Mouse (Mus musculus) testis, postnatal 14 days (tissue): Measurements from ENCODE around the gene Tpst2.

Source experiments
- DNase-seq: peaks from one replicate; pipeline ENCODE4 v3.0.0; 2021; ENCODE audit warnings: low spot score

Gene Tpst2

DNA sequence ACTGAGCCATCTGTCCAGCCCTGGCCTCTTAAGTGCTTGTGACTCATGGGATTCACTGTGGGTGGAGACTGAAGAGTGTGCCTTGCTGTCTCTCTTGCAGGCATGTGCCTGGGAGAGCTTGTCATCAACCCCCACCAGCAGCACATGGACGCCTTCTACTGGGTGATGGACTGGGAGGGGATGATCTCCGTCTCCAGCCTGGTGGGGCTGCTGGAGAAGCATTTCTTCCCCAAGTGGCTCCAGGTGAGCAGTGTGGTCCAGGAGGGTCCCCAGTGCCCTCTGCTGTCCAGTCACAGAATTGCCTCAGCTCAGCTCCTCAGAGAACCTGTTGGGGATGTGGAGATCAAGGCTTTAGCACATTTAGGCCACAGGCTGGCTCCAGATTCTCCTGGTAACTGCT lies 59.0 kb downstream of the Tpst2 start:
- no peak for DNase-seq

DNA sequence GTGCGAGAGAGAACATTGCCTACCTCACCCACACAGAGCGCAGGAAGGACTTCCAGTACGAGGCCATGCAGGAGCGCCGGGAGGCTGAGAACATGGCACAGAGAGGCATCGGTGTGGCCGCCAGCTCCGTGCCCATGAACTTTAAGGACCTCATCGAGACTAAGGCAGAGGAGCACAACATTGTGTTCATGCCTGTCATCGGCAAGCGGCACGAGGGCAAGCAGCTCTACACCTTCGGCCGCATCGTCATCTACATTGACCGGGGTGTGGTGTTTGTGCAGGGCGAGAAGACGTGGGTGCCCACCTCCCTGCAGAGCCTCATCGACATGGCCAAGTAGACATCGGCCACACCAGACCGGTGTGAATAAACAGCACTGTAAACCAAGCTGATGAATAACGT lies 60.5 kb downstream of the Tpst2 start:
- no peak for DNase-seq

DNA sequence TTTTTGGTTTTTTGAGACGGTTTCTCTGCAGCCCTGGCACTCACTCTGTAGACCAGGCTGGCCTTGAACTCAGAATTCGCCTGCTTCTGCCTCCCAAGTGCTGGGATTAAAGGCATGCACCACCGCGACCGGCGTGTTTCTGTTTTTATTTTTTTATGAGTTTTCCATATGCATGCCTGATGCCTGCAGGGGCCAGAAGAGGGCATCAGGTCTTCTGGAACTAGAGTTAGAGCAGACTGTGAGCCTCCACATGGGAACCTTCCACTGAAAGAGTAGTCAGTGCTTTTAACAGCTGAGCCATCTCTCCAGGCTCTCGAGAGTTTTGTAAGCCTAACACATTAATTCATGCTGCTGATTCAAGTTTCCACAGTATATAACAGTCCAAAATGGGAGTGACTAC lies 62.7 kb downstream of the Tpst2 start:
- DNase-seq: no peak

DNA sequence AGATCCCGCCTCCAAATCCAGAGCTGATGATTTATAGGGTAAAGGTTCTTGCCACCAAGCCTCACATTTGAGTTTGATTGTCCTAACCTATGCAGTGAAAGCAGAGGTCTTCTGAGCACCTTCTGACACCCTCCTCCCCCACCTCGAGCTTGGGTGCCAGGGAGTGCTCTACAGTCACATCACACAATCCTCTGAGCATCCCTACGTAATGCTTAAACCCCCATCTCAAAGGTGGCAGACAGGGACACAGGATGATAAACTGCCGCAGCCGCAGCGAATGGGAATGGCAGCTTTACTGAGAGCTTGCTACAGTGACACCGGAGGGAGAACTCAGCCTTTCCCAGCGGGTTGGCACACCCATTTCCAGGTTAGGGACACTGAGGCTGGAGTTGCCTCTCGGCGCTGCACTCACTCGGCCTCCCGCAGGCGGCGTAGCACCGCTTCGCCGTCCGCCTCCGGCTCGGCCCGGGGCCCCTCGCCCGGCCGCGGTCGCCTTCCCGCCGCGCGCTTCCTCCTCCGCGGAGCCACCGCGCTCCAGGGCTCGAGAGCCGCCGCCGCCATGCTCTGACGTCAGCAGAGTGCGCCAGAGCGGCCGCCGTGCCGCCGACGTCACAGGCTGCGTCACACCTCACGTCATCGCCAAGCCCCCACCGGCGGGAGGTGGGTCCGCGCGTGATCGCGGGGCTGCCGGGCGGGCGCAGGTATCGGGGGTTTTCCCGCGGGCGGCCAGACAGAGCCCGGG lies 66.1 kb downstream of the Tpst2 start, which contains the start of the genes Srrd and Hps4:
Gene Srrd (minus strand): TSS at position 578 of the 742 bp plus-strand sequence.
Gene Hps4 (plus strand): TSS at position 621 of the 742 bp plus-strand sequence.
- peak; percentile 85 for DNase-seq

DNA sequence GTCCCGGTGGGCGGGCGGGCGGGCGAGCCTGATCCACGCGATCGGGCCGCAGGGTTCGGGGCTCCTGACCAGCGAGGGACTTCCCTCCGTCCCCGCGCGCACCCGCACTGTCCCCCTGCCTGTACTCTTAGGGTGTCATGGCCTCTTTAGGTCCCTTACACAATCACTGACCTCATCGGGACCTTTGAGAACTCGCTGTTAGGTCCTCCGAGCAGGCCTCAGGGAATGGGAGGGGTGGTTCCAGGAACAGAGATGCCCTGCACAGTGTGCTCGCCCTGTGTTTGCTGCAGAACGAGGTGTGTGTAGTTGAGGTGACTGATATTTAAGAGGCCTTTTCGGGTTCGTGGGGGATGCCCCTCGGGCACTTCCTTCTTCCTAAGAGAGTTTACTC lies 66.7 kb downstream of the Tpst2 start:
- DNase-seq: no peak

DNA sequence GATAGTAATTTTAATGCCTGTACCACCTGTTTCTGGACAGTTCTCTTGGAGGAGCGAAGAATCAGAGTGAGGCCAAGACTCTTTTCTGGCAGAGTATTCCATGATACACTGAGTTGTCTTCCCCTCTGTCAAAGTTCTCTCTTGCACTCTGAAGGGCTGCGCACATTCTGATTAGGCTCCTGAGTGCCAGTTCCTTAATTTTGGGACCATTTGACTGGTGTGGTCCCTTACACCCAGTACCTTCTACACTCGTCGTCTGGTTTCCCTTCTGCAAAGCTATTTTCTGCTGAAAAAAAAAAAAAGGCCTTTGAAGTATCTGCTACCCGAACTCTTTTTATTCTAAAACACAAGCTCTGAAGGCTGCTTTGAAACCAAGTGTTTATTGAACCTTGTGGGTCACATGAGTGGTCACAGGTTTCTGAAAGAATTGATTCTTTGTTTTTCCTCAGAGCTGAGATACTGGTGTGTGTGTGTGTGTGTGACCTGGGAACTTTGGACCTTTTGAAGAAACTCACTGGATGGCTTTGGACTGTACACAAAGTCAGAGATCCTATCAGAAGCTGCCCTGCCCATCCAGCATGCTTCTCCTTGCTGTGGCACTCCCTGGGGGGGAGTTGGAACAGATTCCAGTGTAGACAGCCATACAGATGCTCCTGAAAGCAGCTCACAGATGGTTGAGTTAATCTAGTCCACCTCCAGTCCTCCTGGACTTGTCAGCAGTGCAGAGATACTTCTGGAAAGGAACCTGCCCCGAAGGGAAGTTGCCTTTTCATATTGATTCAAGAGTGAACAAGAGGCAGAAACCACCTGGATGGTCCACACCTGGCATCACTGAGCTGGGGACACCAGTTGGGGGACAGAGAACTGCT lies 67.8 kb downstream of the Tpst2 start:
- no peak for DNase-seq

DNA sequence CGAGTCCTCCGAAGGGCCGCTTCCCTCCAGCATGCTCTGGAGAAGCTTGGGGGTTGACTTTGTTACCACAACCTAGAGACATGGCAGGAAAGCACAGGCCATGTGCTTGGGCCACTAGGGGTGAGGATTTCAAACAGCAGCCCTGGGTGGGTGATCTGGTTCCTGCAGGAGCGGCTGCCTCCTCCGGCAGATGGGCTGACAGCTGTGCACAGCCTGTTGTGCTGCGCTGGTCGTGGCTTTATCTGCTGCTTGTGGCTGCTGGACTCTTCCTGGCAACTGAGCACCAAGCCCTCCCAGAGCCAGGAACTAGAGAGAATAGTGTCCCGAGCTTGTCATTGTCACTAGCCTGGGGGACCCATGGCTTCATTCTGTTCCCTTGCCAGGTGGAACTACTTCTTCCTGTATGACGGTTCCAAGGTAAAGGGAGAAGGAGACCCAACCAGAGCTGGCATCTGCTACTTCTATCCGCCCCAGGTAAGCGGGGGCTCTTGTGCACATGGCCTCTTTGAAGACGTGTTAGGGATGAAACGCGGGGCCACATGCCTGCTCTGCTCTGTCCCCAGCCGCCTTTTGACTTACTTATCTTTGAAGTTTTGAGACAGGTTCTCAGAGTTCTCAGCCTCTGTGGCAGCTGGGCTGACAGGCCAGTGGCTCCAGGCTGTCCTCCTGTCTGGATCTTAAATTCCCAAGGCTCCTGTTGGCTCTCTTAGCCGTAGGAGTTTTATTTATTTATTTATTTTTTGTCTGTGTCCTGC lies 69.9 kb downstream of the Tpst2 start:
- no peak for DNase-seq

DNA sequence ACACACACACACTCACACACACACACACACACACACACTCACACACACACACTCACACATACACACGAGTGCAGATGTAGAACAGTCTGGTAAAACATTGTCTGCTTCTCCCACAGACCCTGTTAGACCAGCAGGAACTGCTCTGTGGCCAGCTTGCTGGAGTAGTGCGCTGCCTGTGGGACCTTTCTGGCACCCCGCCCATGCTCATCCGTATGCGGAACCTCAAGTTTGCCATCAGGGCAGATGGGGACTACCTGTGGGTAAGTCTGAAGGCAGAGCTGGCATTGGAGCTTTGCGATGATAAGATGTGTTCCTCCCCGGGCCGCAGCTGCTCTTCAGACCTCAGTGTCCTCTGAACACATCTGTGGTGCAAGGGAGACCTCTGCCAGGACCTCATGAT lies 72.7 kb downstream of the Tpst2 start:
- DNase-seq: no peak

DNA sequence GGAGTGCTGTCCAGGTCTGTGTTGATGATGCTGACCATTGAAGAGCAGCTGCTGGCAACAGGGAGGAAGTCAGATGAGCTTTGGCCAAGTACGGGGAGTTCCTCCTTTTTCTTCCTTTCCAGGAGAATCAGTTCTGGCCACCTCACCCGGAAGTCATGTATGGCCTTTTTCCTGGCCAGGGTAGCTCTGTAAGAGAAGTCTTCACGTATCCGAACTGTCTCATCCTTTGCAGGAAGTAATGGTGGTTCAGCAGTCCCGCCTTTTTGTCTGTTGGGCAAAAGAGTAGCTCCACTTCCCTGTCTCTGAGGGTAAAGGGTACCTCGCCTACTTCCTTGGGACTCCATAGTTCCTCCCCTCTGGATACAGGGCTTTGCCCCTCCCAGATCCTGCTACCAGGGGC lies 79.0 kb downstream of the Tpst2 start:
- DNase-seq: no peak

DNA sequence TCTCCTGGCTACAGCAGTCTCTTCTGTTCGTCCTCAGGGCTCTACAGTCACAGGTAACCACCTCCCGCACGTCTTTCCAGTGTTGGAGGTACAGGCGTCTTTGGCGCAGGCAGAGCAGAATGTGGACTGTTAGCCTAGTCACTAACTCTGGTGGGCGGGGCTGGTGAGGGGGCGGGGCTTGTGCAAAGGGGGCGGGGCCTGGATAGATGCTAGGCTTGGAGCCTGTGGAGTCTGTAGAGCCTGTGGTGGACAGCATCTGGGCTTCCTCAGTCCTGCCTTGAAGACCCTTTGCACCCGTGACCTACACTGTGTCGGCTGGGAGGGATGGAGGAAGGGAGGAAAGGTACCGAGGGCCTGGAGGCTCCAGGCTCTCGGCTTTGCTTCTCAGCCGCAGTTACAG lies 79.4 kb downstream of the Tpst2 start, which contains the start of gene Gm6583:
Gene Gm6583 (minus strand): TSS at position 124 of the 400 bp plus-strand sequence.
- no peak for DNase-seq

DNA sequence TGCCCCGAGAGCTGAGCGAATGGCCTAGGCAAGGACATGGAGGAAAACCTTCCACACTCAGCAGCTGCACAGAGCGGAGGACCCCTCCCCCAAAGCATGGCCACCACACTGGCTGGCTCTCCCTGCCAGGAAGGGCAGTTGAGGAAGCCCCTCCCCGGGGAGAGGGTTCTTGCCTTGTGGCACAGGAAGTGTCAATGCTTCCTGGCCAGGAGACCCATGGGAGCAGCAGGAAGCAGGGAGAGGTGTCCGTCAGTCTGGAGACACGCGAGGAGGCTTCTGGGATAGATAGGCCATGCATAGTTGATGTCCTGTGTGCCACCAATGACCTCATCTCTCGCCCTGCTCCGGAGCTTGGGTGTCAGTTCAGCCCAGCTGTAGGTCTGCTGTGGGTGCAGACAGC lies 79.8 kb downstream of the Tpst2 start:
- DNase-seq: no peak

DNA sequence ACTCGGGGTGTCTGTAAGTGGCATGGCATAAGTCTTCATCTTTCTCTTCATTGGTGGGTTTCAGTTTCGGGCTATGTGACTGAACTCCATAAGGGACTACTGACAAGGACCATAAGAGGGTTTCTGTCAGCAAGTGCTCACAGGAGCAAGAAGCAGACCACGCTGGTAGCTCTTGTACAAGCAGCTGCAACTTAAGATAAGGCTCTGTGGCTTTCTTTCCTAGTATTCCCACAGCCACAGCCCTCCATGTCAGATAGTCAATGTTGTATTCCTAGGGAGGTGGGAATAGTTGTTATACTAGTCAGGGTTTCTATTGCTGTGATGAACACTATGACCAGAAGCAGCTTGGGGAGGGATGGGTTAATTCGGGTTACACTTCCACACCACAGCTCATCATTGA lies 83.0 kb downstream of the Tpst2 start:
- no peak for DNase-seq

DNA sequence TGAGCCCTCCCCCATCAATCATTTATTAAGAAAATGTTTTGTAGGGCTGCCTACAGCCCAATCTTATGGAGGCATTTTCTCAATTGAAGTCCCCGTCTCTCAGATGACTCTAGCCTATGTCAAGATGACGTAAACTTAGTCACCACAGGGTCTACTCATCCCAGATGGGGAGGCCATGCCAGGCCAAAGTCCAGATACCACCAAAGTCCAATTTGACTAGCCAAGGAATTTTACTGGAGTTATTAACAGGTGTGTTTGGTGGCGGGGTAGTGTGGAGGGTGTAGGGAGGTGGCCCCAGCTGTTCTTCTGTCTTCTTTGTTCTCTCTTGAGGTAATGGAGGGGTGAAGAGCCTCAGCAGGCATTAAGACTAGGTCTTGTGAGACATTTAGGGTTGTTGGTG lies 83.6 kb downstream of the Tpst2 start:
- DNase-seq: no peak

DNA sequence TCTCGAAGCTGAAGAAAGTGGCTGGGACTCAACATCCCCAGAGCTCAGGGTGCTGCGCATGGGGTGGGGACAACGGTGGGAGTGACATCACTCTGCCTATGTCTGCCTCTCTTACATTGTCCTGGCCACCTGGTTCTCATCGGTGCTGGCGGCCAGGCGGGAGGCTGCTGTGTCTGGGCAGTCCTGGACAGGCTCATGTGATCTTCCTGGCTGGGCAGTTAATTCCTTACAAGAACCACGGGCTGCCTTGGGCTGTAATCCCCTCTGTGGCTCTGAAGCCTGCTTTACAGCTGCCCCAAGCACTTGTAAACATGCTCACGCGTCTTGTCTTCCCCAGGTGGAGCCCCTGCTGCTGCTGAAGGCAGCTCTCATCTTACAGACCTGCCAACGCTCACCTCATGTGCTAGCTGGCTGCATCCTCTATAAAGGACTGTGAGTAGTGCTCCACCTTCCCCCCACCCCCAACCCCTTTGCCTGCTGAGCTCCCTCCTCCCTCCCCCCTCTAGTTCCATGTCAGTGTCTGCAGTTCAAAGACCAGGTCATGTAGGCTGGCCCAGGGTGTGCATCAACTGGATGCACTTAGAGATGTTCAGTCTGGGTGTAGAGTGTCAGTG lies 87.8 kb downstream of the Tpst2 start:
- DNase-seq: no peak
